Comparison of ENCODE assay signal across 25 mouse cellular contexts in genomic region chr1:106540130-106540529, GRCm38 (mm10).
DNase-seq lines count a peak whose midpoint lies in the region; ATAC-seq and TF ChIP-seq lines count a peak whose summit lies in the region.
"Had no signal": no experiment of that assay in that cellular context is flagged by ENCODE, and none has a peak within 500 bp of the region (broad histone marks: within the 10 kb centered on the region; RNA-seq: fewer than 3 reads in every experiment).

No protein-coding gene starts in this region.

- H3K27ac ChIP-seq in MEL (ENCODE audit: control insufficient read depth, low read depth, low read length), result no peak overlapping the region
- H3K27ac ChIP-seq: embryonic facial prominence, embryonic 12.5 days; forebrain, embryonic 12.5 days; heart, adult 2 months; hindbrain, embryonic 12.5 days; hindbrain, embryonic 15.5 days had no signal

- H3K27me3 ChIP-seq in MEL (ENCODE audit: control insufficient read depth in 1 of 2, insufficient read depth in 2 of 2, low read length in 2 of 2), result no peaks in the 10 kb centered on the region
- H3K27me3 ChIP-seq: embryonic facial prominence, embryonic 12.5 days; embryonic facial prominence, embryonic 15.5 days; forebrain, embryonic 12.5 days; hindbrain, embryonic 12.5 days; hindbrain, embryonic 15.5 days; Patski had no signal

- no peak for TF ChIP-seq EP300 in MEL (IDR thresholded peaks at IDR 0.05; ENCODE audit: low read depth in 1 of 2, low read length in 2 of 2)

- TF ChIP-seq RAD21 in MEL (IDR thresholded peaks at IDR 0.05; ENCODE audit: low read depth, low read length), result no peak

- no peaks in the 10 kb centered on the region for H3K9me3 ChIP-seq in MEL (replicated peaks; ENCODE audit: insufficient read depth, low read length)
- H3K9me3 ChIP-seq: embryonic facial prominence, embryonic 12.5 days; embryonic facial prominence, embryonic 15.5 days; forebrain, embryonic 12.5 days; hindbrain, embryonic 12.5 days; hindbrain, embryonic 15.5 days had no signal

- no peak overlapping the region for H3K4me3 ChIP-seq in MEL (ENCODE audit: control insufficient read depth in 1 of 2, insufficient read depth in 1 of 2, low read depth in 2 of 2, low read length in 2 of 2)
- H3K4me3 ChIP-seq: embryonic facial prominence, embryonic 12.5 days; embryonic facial prominence, embryonic 15.5 days; erythroblast, embryonic 14.5 days; forebrain, embryonic 12.5 days; heart, adult 2 months; hindbrain, embryonic 12.5 days; hindbrain, embryonic 15.5 days had no signal

- no peaks in the 10 kb centered on the region for H3K36me3 ChIP-seq in MEL (ENCODE audit: control insufficient read depth in 1 of 2, insufficient read depth in 2 of 2, low read length in 2 of 2)
- H3K36me3 ChIP-seq: embryonic facial prominence, embryonic 12.5 days; embryonic facial prominence, embryonic 15.5 days; forebrain, embryonic 12.5 days; hindbrain, embryonic 12.5 days; hindbrain, embryonic 15.5 days had no signal

- no peak for TF ChIP-seq CTCF in MEL (IDR thresholded peaks at IDR 0.05 in 2 of 3, conservative IDR thresholded peaks at IDR 0.05 in 1 of 3; ENCODE audit: control insufficient read depth in 1 of 3, insufficient read depth in 1 of 3, low read depth in 2 of 3, low read length in 3 of 3, poor library complexity in 1 of 3, severe bottlenecking in 1 of 3)

- no peaks in the 10 kb centered on the region for H3K4me1 ChIP-seq in MEL (ENCODE audit: control insufficient read depth in 1 of 2, insufficient read depth in 2 of 2, low read length in 2 of 2)
- H3K4me1 ChIP-seq: embryonic facial prominence, embryonic 12.5 days; embryonic facial prominence, embryonic 15.5 days; hindbrain, embryonic 12.5 days had no signal

- ATAC-seq in granulocyte monocyte progenitor cell, adult 5-6 weeks (replicated peaks; ENCODE audit: poor library complexity, severe bottlenecking), result peak; percentile 82
- ATAC-seq in megakaryocyte progenitor cell, adult 5-6 weeks (replicated peaks; ENCODE audit: poor library complexity), result peak; percentile 73
- ATAC-seq: forebrain, embryonic 16.5 days; intestine, postnatal 0 days; Patski had no signal

- no peaks in the 10 kb centered on the region for H3K79me2 ChIP-seq in MEL (ENCODE audit: control insufficient read depth, insufficient read depth, low read length, poor library complexity)

- no peak for TF ChIP-seq POLR2A in MEL (IDR thresholded peaks at IDR 0.05; ENCODE audit: control insufficient read depth in 1 of 2, insufficient read depth in 1 of 2, low read depth in 1 of 2, low read length in 2 of 2, poor library complexity in 1 of 2)

- no peak overlapping the region for H3K9ac ChIP-seq in MEL (ENCODE audit: control insufficient read depth, low read depth, low read length, poor library complexity, severe bottlenecking)
- H3K9ac ChIP-seq: embryonic facial prominence, embryonic 12.5 days; embryonic facial prominence, embryonic 15.5 days; forebrain, embryonic 12.5 days; hindbrain, embryonic 12.5 days; hindbrain, embryonic 15.5 days had no signal

- peak; percentile 73 for DNase-seq in heart, adult 11 months
- no peak for DNase-seq in heart, adult 8-10 months (ENCODE audit: low spot score)
- peak; percentile 27 for DNase-seq in MEL (ENCODE audit: low read depth, low spot score)
- DNase-seq in cerebellum, postnatal 36 days, result no peak
- DNase-seq in left cerebral cortex, adult 8-10 months (ENCODE audit: low spot score in 2 of 2), result no peak
- DNase-seq in cerebellum, adult 9-10 months, result no peak
- DNase-seq: adrenal gland, postnatal 10 days; adrenal gland, postnatal 36 days; B cell, adult 2 months; cerebellum, adult 11 months; cerebellum, adult 2 months; cerebellum, postnatal 10 days; gastrocnemius, postnatal 10 days; heart, adult 2 months had no signal

TF ChIP-seq in MEL, 35 proteins besides CTCF, POLR2A, EP300 and RAD21:
- TF ChIP-seq POLR2AphosphoS5 (IDR thresholded peaks at IDR 0.05; ENCODE audit: borderline replicate concordance, low read depth, low read length), result no peak
- TF ChIP-seq ZNF384 (IDR thresholded peaks at IDR 0.05; ENCODE audit: low read depth, low read length), result peak; percentile 39; the same call in 1 of the 2 replicates

Comparison
In these comparisons a context has a peak if more than half of its experiments do, and no peak if none do; other contexts are left out.
1. DNase-seq: peak in heart, adult 11 months (single experiment) and MEL (single experiment); none in heart, adult 8-10 months (single experiment), cerebellum, postnatal 36 days (0 of 2), left cerebral cortex, adult 8-10 months (0 of 2) and cerebellum, adult 9-10 months (single experiment).